Mouse (Mus musculus) embryo, embryonic 10.5 days (tissue): Measurements from ENCODE around the gene Wbp11.
A peak's percentile ranks its signal among the peaks of the same experiment; 100 is the strongest.

Experiments
- DNase-seq: peaks from one replicate; pipeline ENCODE4 v3.0.0-alpha.2; 2015; ENCODE audit warnings: low spot score

Wbp11 gene

GRCm38 (mm10) chr6:136835352-136835751 is 7.3 kb upstream of the Wbp11 start, which contains the start of gene Smco3:
Smco3 (minus strand) TSS chr6:136835452.
- DNase-seq, result no peak

- no peak for DNase-seq
Measured at GRCm38 (mm10) chr6:136831712-136832111, 3.7 kb upstream of the Wbp11 start.

- DNase-seq, result no peak
Measured at GRCm38 (mm10) chr6:136828681-136829080, 648 bp upstream of the Wbp11 start.

- DNase-seq, result peak; percentile 47
Measured at GRCm38 (mm10) chr6:136827516-136827880, 535 bp downstream of the Wbp11 start, which contains the start of gene BC049715. BC049715 (plus strand) TSS chr6:136827626.

GRCm38 (mm10) chr6:136827116-136827515 is 917 bp downstream of the Wbp11 start:
- no peak for DNase-seq

- DNase-seq, result no peak
Measured at GRCm38 (mm10) chr6:136824987-136825386, 3.0 kb downstream of the Wbp11 start.

GRCm38 (mm10) chr6:136821086-136821485 is 6.9 kb downstream of the Wbp11 start:
- DNase-seq, result no peak

- DNase-seq, result no peak
Measured at GRCm38 (mm10) chr6:136820381-136820780, 7.7 kb downstream of the Wbp11 start.

GRCm38 (mm10) chr6:136817549-136817948 is 10.5 kb downstream of the Wbp11 start:
- DNase-seq, result no peak

GRCm38 (mm10) chr6:136816826-136817225 is 11.2 kb downstream of the Wbp11 start:
- no peak for DNase-seq

GRCm38 (mm10) chr6:136815381-136815780 is 12.7 kb downstream of the Wbp11 start:
- no peak for DNase-seq

- DNase-seq, result no peak
Measured at GRCm38 (mm10) chr6:136813117-136813516, 14.9 kb downstream of the Wbp11 start.

- DNase-seq, result no peak
Measured at GRCm38 (mm10) chr6:136811196-136811595, 16.8 kb downstream of the Wbp11 start.

- no peak for DNase-seq
Measured at GRCm38 (mm10) chr6:136809673-136810072, 18.4 kb downstream of the Wbp11 start.

GRCm38 (mm10) chr6:136809077-136809476 is 19.0 kb downstream of the Wbp11 start:
- DNase-seq, result no peak

- DNase-seq, result no peak
Measured at GRCm38 (mm10) chr6:136808631-136809046, 19.4 kb downstream of the Wbp11 start.

GRCm38 (mm10) chr6:136808014-136808417 is 20.0 kb downstream of the Wbp11 start, which contains the start of gene H2afj:
H2afj (plus strand) TSS chr6:136808244.
- DNase-seq, result peak; percentile 96

GRCm38 (mm10) chr6:136807395-136808013 is 20.5 kb downstream of the Wbp11 start:
- no peak for DNase-seq

- no peak for DNase-seq
Measured at GRCm38 (mm10) chr6:136806819-136807218, 21.2 kb downstream of the Wbp11 start.

- no peak for DNase-seq
Measured at GRCm38 (mm10) chr6:136805409-136805775, 22.6 kb downstream of the Wbp11 start.

- peak; percentile 57 for DNase-seq
Measured at GRCm38 (mm10) chr6:136804705-136805408, 23.2 kb downstream of the Wbp11 start.

GRCm38 (mm10) chr6:136803739-136804633 is 24.0 kb downstream of the Wbp11 start, which contains the start of gene Hist4h4:
Hist4h4 (minus strand) TSS chr6:136804415.
- peak; percentile 97 for DNase-seq
